In genomic region chr12:5336927-5337712, GRCm38 (mm10) we compare ENCODE assay signal across 8 mouse cellular contexts. TPM values are rescaled to one million over a fixed set of nuclear protein-coding genes. Genes with fewer than 3 reads are reported as not detected.
A peak's percentile ranks its signal among the peaks of the same experiment; 100 is the strongest.
DNase-seq lines count a peak whose midpoint lies in the region; ATAC-seq lines count a peak whose summit lies in the region.

No protein-coding gene starts in this region.

- H3K36me3 ChIP-seq in midbrain, embryonic 16.5 days (ENCODE audit: control insufficient read depth, insufficient read depth, low read length) = no peaks in the 10 kb centered on the region

- intact Hi-C loops in heart, postnatal 36 days (cut with DNase I) = no loop called here

- ATAC-seq in midbrain, embryonic 16.5 days = peak; percentile 54; the same call in 1 of the 2 replicates

- H3K9me3 ChIP-seq in midbrain, embryonic 16.5 days (replicated peaks; ENCODE audit: control insufficient read depth, low read length, poor library complexity, severe bottlenecking) = no peaks in the 10 kb centered on the region

- 24% methylated on average over 8 of the region's 8 CpGs for WGBS in midbrain, embryonic 16.5 days

- H3K4me2 ChIP-seq in midbrain, embryonic 16.5 days (ENCODE audit: low read length) = no peak overlapping the region

- H3K4me3 ChIP-seq in midbrain, embryonic 16.5 days (ENCODE audit: low read depth, low read length) = no peak overlapping the region

- DNase-seq in lung, adult 18-20 months = peak; percentile 11 to 19
- DNase-seq in lung, postnatal 4 days = no peak
- DNase-seq in cerebellum, postnatal 10 days = peak; percentile 65 to 75
- peak; percentile 16 to 32 for DNase-seq in heart, postnatal 36 days
- DNase-seq in layer of hippocampus, postnatal 25 days (ENCODE audit: extremely low spot score in 1 of 2, low spot score in 1 of 2) = no peak
- no peak for DNase-seq in frontal cortex, postnatal 25 days (ENCODE audit: low spot score in 2 of 2)
- no peak for DNase-seq in ovary, postnatal 36 days (ENCODE audit: low spot score)

- H3K27ac ChIP-seq in midbrain, embryonic 16.5 days (ENCODE audit: low read length) = no peak overlapping the region

- no peaks in the 10 kb centered on the region for H3K27me3 ChIP-seq in midbrain, embryonic 16.5 days (ENCODE audit: control insufficient read depth, insufficient read depth, low read depth, low read length)

- peaks cover 8% of the 10 kb centered on the region for H3K4me1 ChIP-seq in midbrain, embryonic 16.5 days (ENCODE audit: control insufficient read depth, insufficient read depth, low read length)

- no peak overlapping the region for H3K9ac ChIP-seq in midbrain, embryonic 16.5 days (ENCODE audit: low read depth, low read length)

RNA-seq across cellular contexts. Expression of gene Klhl29, which starts 38.4 kb away (rescaled TPM):
- total RNA-seq in heart, postnatal 36 days (2021) = under 1 TPM; 0.28 to 0.38 TPM
- 4.0 and 4.6 TPM in 2 replicates for polyA plus RNA-seq in midbrain, embryonic 16.5 days (2015; fragmentation: Nextera tagmentation; extraction: Ambion mirVana)
- total RNA-seq in layer of hippocampus, postnatal 25 days (2021) = 10 to 100 TPM; 37.5 to 39.5 TPM

Comparison
In these comparisons a context has a peak if more than half of its experiments do, and no peak if none do; other contexts are left out.
1. DNase-seq: peak in lung, adult 18-20 months (2 of 2), cerebellum, postnatal 10 days (2 of 2) and heart, postnatal 36 days (2 of 2); none in lung, postnatal 4 days (0 of 2), layer of hippocampus, postnatal 25 days (0 of 2), frontal cortex, postnatal 25 days (0 of 2) and ovary, postnatal 36 days (single experiment).
2. RNA of gene Klhl29, which starts 38.4 kb away (total RNA-seq): 37.5 to 39.5 TPM in layer of hippocampus, postnatal 25 days; 0.28 to 0.38 TPM in heart, postnatal 36 days; every median in the first group is over 10 times any median in the second.